Mouse (Mus musculus) thymus, postnatal 10 days (tissue): ENCODE results near the gene Nasp.
A peak's percentile ranks its signal among the peaks of the same experiment; 100 is the strongest.
"Not testable (repeated sequence)": the region's sequence is repeated elsewhere in the genome, so short reads cannot be mapped to it uniquely, and the experiment has no call there.

Experiments used
- DNase-seq, 2 experiments: peaks; one replicate each; pipeline ENCODE4 v3.0.0; 2021; ENCODE audit warnings: low spot score in 2 of 2

The Nasp gene

GRCm38 (mm10) chr4:116627722-116628662, at the start of gene Nasp:
Gene Nasp (minus strand): TSS chr4:116627941.
- DNase-seq, result peak; percentile 62 to 70

GRCm38 (mm10) chr4:116676027-116676426, 48.3 kb upstream of the Nasp start:
- no peak for DNase-seq

DNA sequence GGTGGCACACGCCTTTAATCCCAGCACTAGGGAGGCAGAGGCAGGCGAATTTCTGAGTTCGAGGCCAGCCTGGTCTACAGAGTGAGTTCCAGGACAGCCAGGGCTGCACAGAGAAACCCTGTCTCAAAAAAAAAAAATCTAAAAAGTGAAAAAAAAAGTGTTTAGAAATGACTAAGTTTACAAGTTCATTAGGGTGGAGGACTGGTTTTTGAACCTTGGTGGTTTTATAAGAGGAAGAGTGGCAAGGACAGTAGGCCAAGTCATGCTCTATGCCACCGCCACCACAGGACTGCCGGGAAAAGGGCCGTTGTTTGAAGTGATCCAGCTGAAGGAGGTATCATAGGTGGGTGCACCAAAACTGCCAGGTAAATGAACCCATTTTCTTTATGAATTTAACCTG, 47.0 kb upstream of the Nasp start:
- not testable (repeated sequence) for DNase-seq

GRCm38 (mm10) chr4:116672785-116673184, 45.0 kb upstream of the Nasp start:
- no peak for DNase-seq

GRCm38 (mm10) chr4:116669291-116669690, 41.5 kb upstream of the Nasp start:
- DNase-seq, result peak in 1 of 2 experiments; percentile 23

DNA sequence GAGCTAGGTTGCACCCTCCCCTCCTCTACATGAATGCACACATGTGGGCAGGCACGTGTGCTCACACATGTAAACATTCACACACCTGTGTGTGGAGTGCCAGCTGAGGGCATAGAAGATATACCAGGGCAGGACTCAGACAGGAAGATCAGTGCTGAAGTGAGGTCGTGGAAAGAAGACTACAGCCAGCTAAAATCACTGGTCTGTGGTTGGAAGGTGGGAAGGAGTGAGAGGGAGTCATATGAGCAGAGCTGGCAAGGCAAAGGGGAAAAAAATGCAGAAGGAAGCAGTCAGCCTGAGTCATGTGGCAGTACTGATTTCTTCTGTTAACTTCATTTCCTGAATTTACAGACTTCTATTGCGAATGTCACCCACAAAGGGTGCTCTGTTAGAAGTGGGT, 40.4 kb upstream of the Nasp start:
- DNase-seq, result no peak

GRCm38 (mm10) chr4:116666625-116667024, 38.9 kb upstream of the Nasp start:
- DNase-seq, result no peak

DNA sequence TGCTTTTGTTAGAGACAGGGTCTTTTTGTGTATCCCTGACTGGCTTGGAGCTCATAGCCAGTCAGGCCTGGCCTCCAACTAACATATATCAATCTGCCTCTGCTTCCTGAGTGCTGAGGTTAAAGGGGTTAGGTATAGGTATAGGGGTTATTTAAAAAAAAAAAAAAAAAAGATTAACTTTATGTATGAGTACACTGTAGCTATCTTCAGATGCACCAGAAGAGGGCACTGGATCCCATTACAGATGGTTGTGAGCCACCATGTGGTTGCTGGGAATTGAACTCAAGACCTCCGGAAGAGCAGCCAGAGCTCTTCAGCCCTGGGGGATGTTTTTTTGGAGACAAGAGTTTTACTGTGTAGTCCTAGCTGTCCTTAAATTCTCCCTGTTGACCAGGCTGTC, 34.3 kb upstream of the Nasp start:
- no peak for DNase-seq

GRCm38 (mm10) chr4:116660829-116661228, 33.1 kb upstream of the Nasp start:
- DNase-seq, result no peak

GRCm38 (mm10) chr4:116659916-116660315, 32.2 kb upstream of the Nasp start:
- not testable (repeated sequence) for DNase-seq

- DNase-seq, result no peak
Measured at GRCm38 (mm10) chr4:116659474-116659873, 31.7 kb upstream of the Nasp start.

GRCm38 (mm10) chr4:116657971-116658370, 30.2 kb upstream of the Nasp start:
- DNase-seq, result no peak

GRCm38 (mm10) chr4:116655658-116656057, 27.9 kb upstream of the Nasp start:
- no peak for DNase-seq

GRCm38 (mm10) chr4:116655100-116655499, 27.4 kb upstream of the Nasp start:
- no peak for DNase-seq

DNA sequence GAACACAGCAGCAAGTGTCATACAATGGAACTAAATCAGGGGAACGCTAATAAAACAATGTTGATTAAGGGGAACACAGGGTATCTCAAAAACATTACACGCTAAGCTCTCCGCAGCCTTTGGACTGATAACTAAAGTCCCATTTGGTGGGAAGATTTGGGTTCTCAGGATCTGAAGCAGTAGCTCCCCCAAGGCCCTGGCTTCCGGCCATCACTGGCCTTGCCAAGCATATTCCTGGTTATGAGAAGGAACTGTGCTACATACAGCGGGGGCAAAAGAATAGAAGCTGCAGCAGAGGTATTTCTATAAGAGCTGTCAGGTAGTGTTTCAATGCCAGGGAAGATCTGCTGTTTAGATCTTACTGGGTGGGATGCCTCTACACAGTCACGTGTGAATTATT, 25.5 kb upstream of the Nasp start:
- no peak for DNase-seq

- no peak for DNase-seq
Measured at GRCm38 (mm10) chr4:116651797-116652135, 24.0 kb upstream of the Nasp start.

DNA sequence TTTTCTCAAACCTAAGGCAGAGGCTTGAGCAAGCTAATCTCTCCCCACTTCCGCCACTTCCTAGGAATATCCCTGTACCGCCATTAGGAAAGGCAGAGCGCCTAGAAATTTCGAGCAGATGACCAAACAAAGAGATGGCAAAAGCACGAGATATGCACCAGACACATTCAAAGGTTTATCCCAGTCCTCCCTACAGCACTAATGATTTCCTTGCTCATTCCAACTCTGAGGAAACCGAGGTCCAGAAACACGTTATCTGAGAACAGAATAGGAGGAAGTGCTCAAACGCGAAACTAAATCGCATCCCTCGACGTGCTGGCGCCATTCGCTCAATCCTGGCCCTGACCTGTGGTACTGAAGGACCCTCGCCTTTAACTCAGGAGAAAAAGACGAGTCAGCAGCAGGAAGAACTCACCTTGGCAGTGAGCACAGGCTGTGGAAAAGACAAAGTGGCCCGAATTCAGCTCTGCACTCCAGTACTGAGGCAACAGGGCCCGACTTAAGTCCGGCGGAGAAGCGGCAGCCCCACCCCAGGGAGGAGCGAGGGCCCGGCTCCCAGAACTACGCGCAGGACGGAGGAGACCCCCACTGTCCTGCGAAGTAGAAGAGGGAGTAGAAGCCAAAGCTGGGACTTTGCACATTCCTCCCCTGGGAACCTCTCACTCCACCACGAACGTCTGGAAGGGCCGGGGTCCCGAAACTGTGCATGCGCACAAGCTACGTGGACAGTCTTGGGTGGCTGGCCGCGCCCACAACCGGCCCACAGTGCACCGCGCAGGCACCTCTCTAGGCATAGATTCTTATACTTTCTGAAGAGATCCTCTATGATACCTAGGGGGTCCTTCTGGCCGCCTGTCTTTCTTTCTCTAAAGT, 23.4 kb upstream of the Nasp start, which contains the start of gene Akr1a1:
Gene Akr1a1 (minus strand): TSS at position 757 of the 873 bp plus-strand sequence.
- DNase-seq, result peak; percentile 81 to 82

- DNase-seq, result no peak
Measured at GRCm38 (mm10) chr4:116650365-116650764, 22.6 kb upstream of the Nasp start.

- no peak for DNase-seq
Measured at GRCm38 (mm10) chr4:116649411-116649810, 21.7 kb upstream of the Nasp start.

GRCm38 (mm10) chr4:116645624-116646023, 17.9 kb upstream of the Nasp start:
- DNase-seq, result no peak

GRCm38 (mm10) chr4:116644326-116644725, 16.6 kb upstream of the Nasp start:
- peak in 1 of 2 experiments; percentile 25 for DNase-seq

DNA sequence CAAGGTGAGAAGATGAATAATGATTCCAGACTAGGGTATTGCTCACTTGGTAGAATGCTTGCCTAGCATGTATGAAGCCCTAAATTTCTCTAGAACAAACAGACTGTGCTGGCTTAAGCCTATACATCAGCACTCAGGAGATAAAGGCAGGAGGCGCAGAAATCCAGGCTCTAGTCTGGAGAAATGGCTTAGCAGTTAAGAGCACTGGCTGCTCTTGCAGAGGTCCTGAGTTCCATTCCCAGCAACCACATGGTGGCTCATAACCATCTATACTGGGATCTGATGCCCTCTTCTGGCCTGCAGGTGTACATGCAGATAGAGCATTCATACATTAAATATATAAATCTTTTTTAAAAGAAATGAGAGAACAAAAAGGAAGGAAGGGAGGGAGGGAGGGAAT, 14.3 kb upstream of the Nasp start:
- no peak for DNase-seq
